Mouse (Mus musculus) hindbrain, embryonic 14.5 days (tissue): ENCODE measurements around the gene Nav2. TPM values are rescaled to one million over a fixed set of nuclear protein-coding genes. Genes with fewer than 3 reads are reported as not detected.
A peak's percentile ranks its signal among the peaks of the same experiment; 100 is the strongest.

ENCODE experiments used
- ATAC-seq: fragments of 200-750 bp; cut with Nextera tagmentation; 2 replicates; pipeline ENCODE4 v1.8.0; 2017; ENCODE audit warnings: moderate number of reproducible peaks, mild to moderate bottlenecking, moderate TSS enrichment, moderate library complexity; ENCODE audit not compliant: low FRiP score
- DNase-seq: peaks from one replicate; pipeline ENCODE4 v3.0.0-alpha.2; 2015; ENCODE audit warnings: low spot score
- H3K27ac ChIP-seq: fragments of 300-500 bp; sonication (generic); 2 replicates; pipeline ENCODE4 v1.5.1; 2014; ENCODE audit warnings: mild to moderate bottlenecking, moderate library complexity
- H3K27me3 ChIP-seq: fragments of 300-500 bp; sonication (generic); 2 replicates; pipeline ENCODE4 v1.6.1; 2014; ENCODE audit warnings: mild to moderate bottlenecking, low read length, mixed read lengths; ENCODE audit not compliant: control insufficient read depth, insufficient read depth
- H3K36me3 ChIP-seq: fragments of 300-500 bp; sonication (generic); replicated peaks from 2 replicates; pipeline ENCODE4 v1.6.1; 2014; ENCODE audit not compliant: control insufficient read depth, insufficient read depth
- H3K4me1 ChIP-seq: fragments of 300-500 bp; sonication (generic); replicated peaks from 2 replicates; pipeline ENCODE4 v1.6.1; 2014; ENCODE audit warnings: antibody characterized with exemption, low read length, mixed read lengths; ENCODE audit not compliant: control insufficient read depth, insufficient read depth
- H3K4me2 ChIP-seq: fragments of 300-500 bp; sonication (generic); replicated peaks from 2 replicates; pipeline ENCODE4 v1.6.1; 2014; ENCODE audit warnings: mild to moderate bottlenecking, moderate library complexity
- H3K4me3 ChIP-seq: fragments of 300-500 bp; sonication (generic); replicated peaks from 2 replicates; pipeline ENCODE4 v1.5.1; 2014; ENCODE audit warnings: mild to moderate bottlenecking, low read length
- H3K9ac ChIP-seq: fragments of 300-500 bp; sonication (generic); 2 replicates; pipeline ENCODE4 v1.6.1; 2014
- H3K9me3 ChIP-seq: fragments of 300-500 bp; sonication (generic); 2 replicates; pipeline ENCODE4 v1.6.1; 2016; ENCODE audit warnings: low read length; ENCODE audit not compliant: control insufficient read depth
- WGBS: fragments of 180-500 bp; shearing (Covaris S2); extraction: QIAGEN DNeasy Blood & Tissue Kit; methylation state at CpG from one replicate; pipeline ENCODE4 v1.1.7; 2014; 5-methylcytosine and 5-hydroxymethylcytosine counted together
- polyA plus RNA-seq: library from polyadenylated mRNA; unstranded; fragments of >200 nt; fragmentation: Nextera tagmentation; extraction: Ambion mirVana; gene quantifications from 2 replicates; pipeline ENCODE4 v1.2.1, GENCODE M21; 2014

Gene Nav2
- polyA plus RNA-seq, 1 experiment from 2014 or later: 28.2 TPM

DNA sequence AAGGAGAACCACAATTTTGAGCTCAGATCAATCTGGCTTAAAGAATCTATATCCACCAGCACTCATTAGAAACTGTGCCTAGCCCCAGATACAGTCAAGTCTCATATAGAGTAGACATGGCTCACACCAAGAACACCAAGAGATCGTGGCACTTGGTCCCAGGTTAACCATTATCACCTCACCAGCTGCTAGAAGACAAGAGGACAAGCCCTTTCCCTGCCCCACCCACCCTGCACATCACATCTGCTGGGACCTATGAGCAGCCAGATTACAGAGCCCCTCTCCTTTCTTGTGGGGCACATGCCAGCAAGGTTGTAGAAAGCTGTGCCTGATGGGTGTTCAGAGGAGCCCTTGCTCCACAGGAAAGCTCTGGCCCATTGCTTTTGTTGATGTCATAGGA lies 411.5 kb downstream of the Nav2 start:
- H3K4me2 ChIP-seq: no peak overlapping the region
- no peak overlapping the region for H3K4me3 ChIP-seq
- DNase-seq (no peak), ATAC-seq (no peak)
- H3K4me1 ChIP-seq: no peaks in the 10 kb centered on the region
- no peaks in the 10 kb centered on the region for H3K36me3 ChIP-seq
- H3K9me3 ChIP-seq: no peaks in the 10 kb centered on the region
- H3K9ac ChIP-seq: no peak overlapping the region
- no peak overlapping the region for H3K27ac ChIP-seq
- WGBS: 86% methylated on average over 1 of the region's 1 CpGs
- no peaks in the 10 kb centered on the region for H3K27me3 ChIP-seq

DNA sequence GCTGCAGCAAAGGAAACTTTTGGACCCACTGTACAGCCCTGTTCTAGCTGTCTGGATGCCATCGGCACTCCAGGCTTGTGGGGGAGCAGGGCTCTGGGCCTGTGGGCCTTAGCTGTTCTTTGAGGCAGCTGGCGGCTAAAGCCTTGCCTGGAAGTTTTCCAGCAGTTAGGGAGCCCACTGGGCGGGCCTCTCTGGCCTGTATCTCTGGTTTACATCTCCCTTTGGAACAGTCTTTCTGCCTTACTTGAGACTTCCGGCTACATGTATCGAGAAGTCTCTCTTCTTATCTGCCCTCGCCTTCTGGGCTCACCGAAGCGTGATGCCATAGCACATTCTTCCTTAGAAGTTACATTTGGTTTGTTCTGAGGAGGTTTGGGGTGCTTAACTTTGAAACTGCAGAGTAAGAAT lies 412.6 kb downstream of the Nav2 start:
- Histone ChIP-seq H3K27me3 (no peaks in the 10 kb centered on the region), H3K27ac (no peak overlapping the region), H3K4me1 (no peaks in the 10 kb centered on the region), H3K4me2 (no peak overlapping the region), H3K4me3 (no peak overlapping the region), H3K9me3 (no peaks in the 10 kb centered on the region), H3K9ac (no peak overlapping the region), H3K36me3 (no peaks in the 10 kb centered on the region)
- DNase-seq: peak; percentile 61
- whole genome bisulfite sequencing: 72% methylated on average over 8 of the region's 8 CpGs
- peak; percentile 41; the same call in 1 of the 2 replicates for ATAC-seq

DNA sequence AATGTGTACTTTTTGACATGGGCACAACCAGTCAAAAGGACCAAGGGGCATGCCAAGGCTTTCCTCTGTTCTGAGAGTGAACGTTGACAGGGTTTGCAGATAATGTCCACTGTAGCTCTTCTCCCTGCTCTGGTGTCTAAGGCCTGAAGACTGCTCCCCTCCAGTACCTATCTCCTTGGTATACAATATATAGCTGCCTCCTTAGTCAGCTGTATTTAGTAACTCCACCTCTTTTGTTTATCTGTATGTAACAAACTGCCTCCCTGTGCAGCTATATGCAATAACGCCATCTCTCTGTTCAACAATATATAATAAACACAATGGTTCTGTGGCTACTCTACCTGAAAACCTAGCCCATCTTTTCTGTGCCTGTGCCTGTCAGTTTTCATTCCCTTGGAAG lies 413.7 kb downstream of the Nav2 start:
- no peaks in the 10 kb centered on the region for H3K27me3 ChIP-seq
- no peak overlapping the region for H3K9ac ChIP-seq
- H3K9me3 ChIP-seq: no peaks in the 10 kb centered on the region
- ATAC-seq (no peak), DNase-seq (no peak)
- H3K4me1 ChIP-seq: no peaks in the 10 kb centered on the region
- H3K36me3 ChIP-seq: no peaks in the 10 kb centered on the region
- H3K4me3 ChIP-seq: no peak overlapping the region
- 81% methylated on average over 2 of the region's 2 CpGs for WGBS
- no peak overlapping the region for H3K27ac ChIP-seq
- no peak overlapping the region for H3K4me2 ChIP-seq

DNA sequence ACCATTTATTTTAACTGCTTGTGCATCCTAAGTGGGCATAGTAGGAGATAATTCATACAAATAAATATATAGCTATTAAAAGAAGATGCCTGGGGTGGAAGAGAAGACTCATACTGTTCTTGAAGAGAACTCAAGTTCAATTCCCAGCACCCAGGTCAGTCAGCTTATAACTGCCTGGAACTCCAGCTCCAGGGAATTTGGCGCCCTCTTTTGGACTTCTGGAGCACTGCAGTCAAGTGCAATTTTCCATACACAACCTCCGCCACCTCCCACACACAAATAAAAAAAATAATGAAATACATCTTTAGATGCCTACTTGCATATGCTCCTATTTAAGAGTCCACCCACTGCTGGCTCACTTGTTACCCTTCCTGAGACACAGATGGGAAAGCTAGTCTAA lies 416.1 kb downstream of the Nav2 start:
- Histone ChIP-seq H3K9ac (no peak overlapping the region), H3K4me1 (no peaks in the 10 kb centered on the region), H3K27ac (no peak overlapping the region), H3K9me3 (no peaks in the 10 kb centered on the region), H3K36me3 (no peaks in the 10 kb centered on the region), H3K27me3 (no peaks in the 10 kb centered on the region), H3K4me2 (no peak overlapping the region), H3K4me3 (no peak overlapping the region)
- DNase-seq: no peak
- WGBS: 89% methylated on average over 2 of the region's 2 CpGs
- ATAC-seq: no peak

DNA sequence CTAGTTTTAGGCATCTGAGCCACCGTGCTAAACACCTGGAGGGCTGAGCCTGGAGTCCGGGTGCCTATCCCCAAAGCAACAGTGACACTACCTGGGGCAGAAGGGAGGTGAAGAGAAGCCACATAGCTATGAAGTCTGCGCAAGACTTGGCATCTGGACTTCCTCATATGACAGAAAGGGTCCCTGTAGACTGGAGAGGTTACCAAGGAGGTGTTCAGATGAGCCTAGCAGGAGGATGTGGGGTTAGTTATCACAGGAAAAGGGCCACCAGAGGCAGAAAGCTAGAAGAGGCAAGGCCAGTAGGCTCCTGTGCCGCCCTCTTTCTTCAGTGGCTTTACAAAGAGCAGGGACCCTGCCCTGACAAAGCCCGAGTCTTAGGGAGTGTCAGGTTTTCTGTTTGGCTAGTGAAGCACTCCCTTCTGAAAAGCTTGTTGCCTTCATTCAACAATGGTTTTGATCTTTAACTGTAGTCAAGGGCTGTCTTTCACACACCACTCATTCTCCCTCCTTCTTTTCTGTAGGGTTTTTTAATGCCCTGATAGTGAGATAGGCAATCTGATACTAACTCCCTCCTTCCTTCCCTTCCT lies 417.7 kb downstream of the Nav2 start:
- Histone ChIP-seq H3K9ac (no peak overlapping the region), H3K9me3 (no peaks in the 10 kb centered on the region), H3K4me3 (no peak overlapping the region), H3K4me1 (no peaks in the 10 kb centered on the region), H3K36me3 (no peaks in the 10 kb centered on the region), H3K27ac (no peak overlapping the region), H3K4me2 (no peak overlapping the region), H3K27me3 (no peaks in the 10 kb centered on the region)
- ATAC-seq (no peak), DNase-seq (no peak)
- WGBS: 46% methylated on average over 5 of the region's 5 CpGs

DNA sequence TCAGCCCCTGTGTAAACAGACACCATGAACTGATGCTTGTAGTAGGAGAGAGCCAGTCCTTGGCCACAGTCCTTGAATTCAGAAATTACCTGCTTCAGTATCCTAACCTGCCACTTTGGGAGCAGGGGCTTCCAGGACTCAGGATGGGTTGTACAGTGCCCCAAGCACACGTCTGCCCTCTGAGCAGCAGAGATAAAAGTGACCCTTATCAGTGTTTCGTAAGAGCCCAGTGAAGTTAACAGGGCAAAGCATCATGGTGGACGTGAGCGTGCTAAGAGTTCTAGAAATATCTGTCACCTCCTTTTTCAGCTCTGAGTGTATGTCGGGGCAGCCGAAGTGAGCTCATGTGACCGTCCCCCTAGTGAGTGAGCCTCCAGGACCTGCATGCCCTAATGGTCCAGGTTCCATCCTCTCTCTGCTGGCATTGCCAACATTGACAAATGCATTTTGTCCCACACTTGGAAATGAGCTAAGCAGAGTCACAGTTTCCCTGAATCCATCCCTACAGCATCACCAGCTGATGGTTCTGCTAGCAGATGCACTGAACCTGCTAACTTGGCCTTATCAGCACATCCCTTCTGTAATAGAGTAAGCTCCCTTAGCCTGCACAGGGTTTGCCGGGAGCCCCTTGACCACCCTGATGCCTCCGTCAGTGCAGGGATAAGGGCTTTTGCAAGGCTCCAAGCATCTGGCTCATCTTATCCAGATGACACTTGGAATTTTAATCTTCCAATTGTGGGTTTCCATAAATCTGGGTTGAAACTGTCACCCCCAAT lies 418.6 kb downstream of the Nav2 start:
- H3K27ac ChIP-seq: no peak overlapping the region
- H3K27me3 ChIP-seq: no peaks in the 10 kb centered on the region
- no peak overlapping the region for H3K4me2 ChIP-seq
- no peak overlapping the region for H3K9ac ChIP-seq
- DNase-seq (no peak), ATAC-seq (no peak)
- 0 out of 2 replicates have a peak, but pooled peaks cover 4% of the 10 kb centered on the region for H3K4me1 ChIP-seq
- no peak overlapping the region for H3K4me3 ChIP-seq
- no peaks in the 10 kb centered on the region for H3K36me3 ChIP-seq
- 89% methylated on average over 9 of the region's 9 CpGs for WGBS
- H3K9me3 ChIP-seq: no peaks in the 10 kb centered on the region

DNA sequence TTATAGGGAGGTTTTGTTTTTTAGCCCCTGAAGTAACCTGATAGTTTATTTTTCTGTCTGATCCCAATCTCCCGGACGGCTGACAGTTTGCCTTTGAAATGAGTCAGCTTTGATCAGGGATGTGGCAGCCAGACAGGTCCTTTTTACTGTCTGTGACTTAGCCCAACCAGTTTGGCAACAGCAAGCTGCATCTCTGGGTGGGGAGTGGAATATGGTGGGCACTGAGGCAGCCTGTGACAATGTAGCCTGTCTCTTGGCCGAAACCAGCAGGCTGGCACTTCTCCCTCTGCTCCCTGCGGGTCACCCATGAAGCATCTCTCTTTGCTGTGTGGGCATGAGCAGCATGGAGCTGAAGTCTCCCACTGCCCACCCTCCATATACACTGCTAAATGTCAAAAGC lies 421.7 kb downstream of the Nav2 start:
- no peak overlapping the region for H3K4me2 ChIP-seq
- no peak for DNase-seq
- H3K27ac ChIP-seq: no peak overlapping the region
- no peak for ATAC-seq
- no peaks in the 10 kb centered on the region for H3K36me3 ChIP-seq
- H3K4me1 ChIP-seq: peaks cover 16% of the 10 kb centered on the region; the same call in 1 of the 2 replicates
- H3K27me3 ChIP-seq: no peaks in the 10 kb centered on the region
- 53% methylated on average over 4 of the region's 4 CpGs for WGBS
- no peak overlapping the region for H3K4me3 ChIP-seq
- no peak overlapping the region for H3K9ac ChIP-seq
- no peaks in the 10 kb centered on the region for H3K9me3 ChIP-seq

DNA sequence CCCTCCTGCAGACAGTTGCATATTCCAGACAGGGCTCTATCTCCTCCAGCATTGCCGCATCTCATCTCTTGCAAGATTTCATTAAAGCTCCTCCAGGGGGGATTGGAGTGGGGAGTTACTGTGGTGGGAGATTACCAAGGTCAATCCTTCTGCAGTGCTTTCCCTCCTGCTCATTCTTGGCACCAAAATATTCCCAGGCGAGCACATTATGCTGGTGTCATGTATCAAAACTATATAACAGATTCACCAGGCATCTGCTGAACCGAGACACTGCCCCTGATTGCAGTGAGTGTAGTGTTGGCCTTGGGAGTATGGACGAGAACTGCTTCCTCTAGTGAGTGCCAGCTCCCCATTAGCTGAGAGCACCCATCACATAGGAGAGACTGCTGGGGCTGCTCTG lies 423.4 kb downstream of the Nav2 start:
- WGBS: 67% methylated on average over 4 of the region's 4 CpGs
- no peak overlapping the region for H3K9ac ChIP-seq
- H3K27ac ChIP-seq: no peak overlapping the region
- ATAC-seq (no peak), DNase-seq (no peak)
- no peaks in the 10 kb centered on the region for H3K27me3 ChIP-seq
- no peak overlapping the region for H3K4me2 ChIP-seq
- no peaks in the 10 kb centered on the region for H3K36me3 ChIP-seq
- no peaks in the 10 kb centered on the region for H3K9me3 ChIP-seq
- no peak overlapping the region for H3K4me3 ChIP-seq
- peaks cover 16% of the 10 kb centered on the region for H3K4me1 ChIP-seq

DNA sequence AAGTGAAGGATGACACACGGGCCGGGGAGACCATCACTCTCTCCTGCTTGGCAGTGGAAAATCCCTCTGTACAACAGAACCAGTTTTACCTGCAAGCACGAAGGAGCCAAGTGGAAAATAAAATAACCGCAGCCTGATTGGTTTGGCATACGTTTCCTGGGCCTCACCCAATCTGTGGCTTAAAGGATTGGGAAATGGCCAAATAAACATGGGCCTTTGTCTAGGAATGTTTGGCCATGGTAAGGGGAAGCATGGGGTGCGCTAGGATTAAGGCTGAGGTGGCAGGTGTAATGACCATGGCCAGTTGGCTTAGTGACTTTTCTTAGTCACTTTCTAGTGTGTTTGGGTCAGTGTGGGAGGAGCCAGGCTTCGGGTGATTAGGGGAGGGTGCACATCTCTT lies 424.1 kb downstream of the Nav2 start:
- no peak overlapping the region for H3K4me3 ChIP-seq
- no peak overlapping the region for H3K4me2 ChIP-seq
- H3K36me3 ChIP-seq: no peaks in the 10 kb centered on the region
- DNase-seq: no peak
- H3K27ac ChIP-seq: no peak overlapping the region
- WGBS: 80% methylated on average over 7 of the region's 7 CpGs
- no peak for ATAC-seq
- H3K27me3 ChIP-seq: no peaks in the 10 kb centered on the region
- H3K4me1 ChIP-seq: peaks cover 16% of the 10 kb centered on the region
- H3K9me3 ChIP-seq: no peaks in the 10 kb centered on the region
- no peak overlapping the region for H3K9ac ChIP-seq
